Mouse (Mus musculus) neutrophil, adult 59 days (primary cell): Measurements from ENCODE around the gene Defb48. TPM values are rescaled to one million over a fixed set of nuclear protein-coding genes. Genes with fewer than 3 reads are reported as not detected.

Experiments used
- total RNA-seq, 2 experiments: library from RNA; stranded (reverse); gene quantifications; 1 replicate in 1 of 2; 2 replicates in 1 of 2; pipeline ENCODE4 v1.2.4; 2023

The Defb48 gene
- not detected for total RNA-seq

GRCm38 (mm10) chr14:62984410-62984809 is at the start of gene Defb48:
Gene Defb48 (minus strand): TSS chr14:62984510.

DNA sequence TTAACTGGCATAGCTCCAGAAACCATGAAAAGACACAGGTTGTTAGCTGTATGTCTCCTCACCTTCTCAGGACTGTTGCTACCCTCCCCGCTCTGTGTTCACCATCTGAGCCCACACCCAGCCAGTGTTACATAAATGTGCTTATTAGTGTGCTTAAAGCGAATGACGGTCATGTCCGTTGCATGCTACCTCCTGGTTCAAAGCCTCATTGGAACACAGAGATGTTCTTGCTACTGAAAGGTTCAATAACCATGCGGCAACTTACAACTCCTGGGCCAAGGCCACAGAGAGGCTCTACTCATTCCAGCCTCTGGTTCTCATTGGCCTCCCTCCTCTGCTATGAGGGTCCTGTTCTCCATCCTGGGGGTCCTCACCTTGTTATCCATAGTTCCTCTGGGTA is 27.2 kb upstream of the Defb48 start, which contains the start of gene Defb43:
Gene Defb43 (plus strand): TSS at position 301 of the 400 bp plus-strand sequence.

GRCm38 (mm10) chr14:62997777-62998176 is 13.5 kb upstream of the Defb48 start, which contains the start of gene Defb47:
Gene Defb47 (plus strand): TSS chr14:62998077.

Other genes with a start within 250 kb of the Defb48 start
- gene Ints6, start 223.3 kb downstream of the Defb48 start, total RNA-seq, result 10 to 100 TPM; 27.9 to 32.2 TPM
- gene Wdfy2, start 146.8 kb downstream of the Defb48 start, total RNA-seq, result 10 to 100 TPM; 62.7 to 67.0 TPM
- gene Defb47, start 13.6 kb upstream of the Defb48 start, total RNA-seq, result not detected
- not detected for gene Defb43, start 27.3 kb upstream of the Defb48 start, total RNA-seq
- not detected for gene Defb42, start 62.5 kb upstream of the Defb48 start, total RNA-seq
- not detected for gene Defb30, start 65.5 kb upstream of the Defb48 start, total RNA-seq